Mouse (Mus musculus) adrenal gland, postnatal 10 days (tissue): ENCODE results near the gene Pdcd4. TPM values are rescaled to one million over a fixed set of nuclear protein-coding genes. Genes with fewer than 3 reads are reported as not detected.
A peak's percentile ranks its signal among the peaks of the same experiment; 100 is the strongest.

Experiments
- DNase-seq: peaks from one replicate; pipeline ENCODE4 v3.0.0; 2021; ENCODE audit warnings: mixed read lengths
- long read RNA-seq, 2 experiments: library from polyadenylated mRNA; stranded (forward); transcript quantifications; one replicate each; pipeline ENCODE4 v2.0.0; 2021
- total RNA-seq, 2 experiments: library from RNA; stranded (reverse); gene quantifications; 2 replicates each; pipeline ENCODE4 v1.2.3; 2021

Gene Pdcd4
- total RNA-seq, result 100 to 1,000 TPM in 1 of 2 experiments, 10 to 100 TPM in 1; 92.2 to 104 TPM
- long read RNA-seq, experiment 1, transcript Pdcd4-201 (12 exons, 2,381 nt), result major isoform, 126 of 186 reads
- long read RNA-seq, experiment 1, transcript Pdcd4-203 (13 exons, 1,733 nt), result minor isoform, 11 of 186 reads
- long read RNA-seq, experiment 1, partial matches to known transcripts, result 25 of 186 reads
- long read RNA-seq, experiment 1, other reads (novel, unspliced or antisense), result 24 of 186 reads
- long read RNA-seq, experiment 2, transcript Pdcd4-201 (12 exons, 2,381 nt), result major isoform, 34 of 44 reads
- long read RNA-seq, experiment 2, transcript Pdcd4-203 (13 exons, 1,733 nt), result minor isoform, 5 of 44 reads
- long read RNA-seq, experiment 2, partial matches to known transcripts, result 2 of 44 reads
- long read RNA-seq, experiment 2, other reads (novel, unspliced or antisense), result 3 of 44 reads

DNA sequence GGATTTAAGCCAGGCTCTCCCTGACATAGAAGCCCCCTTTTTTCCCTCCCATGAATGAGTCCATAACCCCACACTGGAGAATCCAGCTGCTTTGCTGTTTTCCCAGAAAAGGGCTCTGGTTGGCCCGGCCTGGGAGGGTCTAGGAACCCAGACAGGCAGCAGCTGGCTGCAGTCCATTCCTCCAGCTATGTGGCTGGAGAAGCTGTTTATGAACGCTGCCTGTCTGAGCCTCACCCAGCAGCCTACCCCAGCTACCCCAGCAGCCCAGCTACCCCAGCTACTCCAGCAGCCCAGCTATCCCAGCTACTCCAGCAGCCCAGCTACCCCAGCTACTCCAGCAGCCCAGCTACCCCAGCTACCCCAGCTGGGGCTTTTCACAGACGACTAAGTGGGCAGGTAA, at the start of gene Pdcd4:
Gene Pdcd4 (plus strand): TSS at position 171 of the 400 bp plus-strand sequence.
- DNase-seq, result no peak

DNA sequence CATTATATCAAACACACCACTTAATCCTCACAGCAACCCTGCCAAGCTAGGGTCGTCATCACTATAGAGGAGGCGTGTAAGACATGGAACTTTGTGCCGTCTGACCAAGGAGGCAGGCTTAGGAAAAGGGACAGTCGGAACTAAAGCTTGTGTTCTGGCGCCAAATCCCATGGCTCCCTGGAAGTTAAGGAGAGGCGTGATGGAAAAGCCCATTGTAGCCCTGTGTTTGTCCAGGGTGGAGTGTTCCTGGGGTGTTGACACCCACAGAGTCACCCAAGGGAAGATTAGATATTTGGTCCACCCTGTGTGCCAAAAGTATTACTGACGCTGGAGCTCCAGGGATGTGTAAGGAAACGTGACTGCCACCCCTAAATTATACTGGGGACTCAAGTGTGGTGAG, 48.1 kb upstream of the Pdcd4 start:
- DNase-seq, result no peak

DNA sequence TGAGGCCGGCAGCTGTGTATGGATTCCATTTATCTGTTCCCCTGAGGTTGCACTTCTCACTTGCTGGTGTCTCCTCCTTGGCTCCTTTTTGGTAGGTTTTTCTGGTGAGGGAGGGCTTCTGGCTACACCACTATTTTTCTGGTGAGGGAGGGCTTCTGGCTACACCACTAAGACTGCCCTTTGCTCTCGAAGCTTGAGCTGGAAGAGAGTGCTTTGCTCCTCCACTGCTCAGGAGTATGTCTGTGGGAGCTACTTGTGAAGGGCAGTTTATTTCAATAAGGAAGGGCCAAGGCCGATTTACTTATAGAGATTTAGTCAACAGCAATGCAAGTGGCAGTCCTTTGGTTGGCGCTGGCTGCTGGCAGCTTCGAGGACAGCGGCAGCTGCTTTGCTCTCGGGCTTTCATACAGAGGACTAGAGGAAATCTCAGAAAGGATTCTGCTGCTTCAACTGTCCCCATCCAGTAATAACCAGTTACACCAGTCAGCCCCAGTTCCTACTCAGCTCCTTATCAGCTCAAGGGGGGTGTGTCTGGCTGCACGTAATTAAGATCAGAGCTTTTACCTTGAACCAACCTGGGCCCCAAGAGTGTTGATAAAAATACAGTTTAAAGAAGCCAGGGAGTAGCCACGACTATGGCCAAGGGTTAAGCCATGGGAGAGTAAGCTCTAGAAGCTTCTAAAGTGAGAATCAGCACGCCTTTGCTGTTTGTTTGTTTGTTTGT, 43.6 kb upstream of the Pdcd4 start:
- no peak for DNase-seq

DNA sequence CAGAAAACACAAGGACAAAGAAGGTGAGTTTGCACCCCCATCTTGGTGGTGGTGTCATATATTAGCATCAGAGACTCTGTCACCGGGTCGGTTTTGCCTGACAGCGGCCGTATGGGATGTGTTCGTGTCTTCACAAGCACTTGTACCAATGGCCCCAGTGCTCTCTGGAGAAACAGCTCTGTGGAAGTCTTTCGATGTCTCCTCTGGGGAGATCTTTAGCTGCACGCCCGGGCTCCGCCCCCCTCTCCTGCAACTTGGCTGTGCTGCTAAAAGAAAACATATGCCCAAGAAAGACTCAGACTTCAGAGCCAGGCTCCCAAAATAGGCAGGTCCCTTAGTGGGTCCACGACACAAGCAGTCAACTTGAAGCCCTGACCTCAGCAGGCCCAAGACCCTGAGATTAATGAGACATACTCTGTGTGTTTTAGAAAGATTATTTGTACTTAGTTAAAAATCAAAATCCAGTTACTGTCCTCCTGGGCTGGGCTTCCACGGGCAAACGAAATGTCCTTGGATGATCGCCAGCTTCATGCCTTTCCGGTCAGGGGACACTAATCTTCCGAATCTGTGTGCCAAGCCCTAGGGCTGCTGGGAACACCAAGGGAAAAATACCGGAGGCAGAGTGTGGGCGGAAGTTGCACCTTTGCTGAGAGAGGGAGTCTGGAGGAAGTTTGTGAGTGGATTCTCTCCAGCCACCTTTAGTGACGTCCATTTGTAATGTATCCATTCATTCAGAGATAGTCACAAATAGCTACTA, 41.7 kb upstream of the Pdcd4 start:
- peak; percentile 92 for DNase-seq

DNA sequence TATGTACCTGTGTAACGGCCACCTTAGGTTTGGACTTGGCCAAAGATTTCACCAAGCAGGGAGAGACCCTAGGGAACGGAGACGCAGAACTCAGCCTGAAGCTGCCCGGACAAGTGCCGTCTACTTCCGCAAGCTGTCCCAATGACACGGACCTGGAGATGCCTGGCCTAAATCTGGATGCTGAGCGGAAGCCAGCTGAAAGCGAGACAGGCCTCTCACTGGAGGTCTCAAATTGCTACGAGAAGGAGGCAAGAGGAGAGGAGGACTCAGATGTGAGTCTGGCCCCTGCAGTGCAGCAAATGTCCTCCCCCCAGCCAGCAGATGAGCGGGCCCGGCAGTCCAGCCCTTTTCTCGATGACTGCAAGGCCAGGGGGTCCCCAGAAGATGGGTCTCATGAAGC, 40.7 kb upstream of the Pdcd4 start:
- no peak for DNase-seq

DNA sequence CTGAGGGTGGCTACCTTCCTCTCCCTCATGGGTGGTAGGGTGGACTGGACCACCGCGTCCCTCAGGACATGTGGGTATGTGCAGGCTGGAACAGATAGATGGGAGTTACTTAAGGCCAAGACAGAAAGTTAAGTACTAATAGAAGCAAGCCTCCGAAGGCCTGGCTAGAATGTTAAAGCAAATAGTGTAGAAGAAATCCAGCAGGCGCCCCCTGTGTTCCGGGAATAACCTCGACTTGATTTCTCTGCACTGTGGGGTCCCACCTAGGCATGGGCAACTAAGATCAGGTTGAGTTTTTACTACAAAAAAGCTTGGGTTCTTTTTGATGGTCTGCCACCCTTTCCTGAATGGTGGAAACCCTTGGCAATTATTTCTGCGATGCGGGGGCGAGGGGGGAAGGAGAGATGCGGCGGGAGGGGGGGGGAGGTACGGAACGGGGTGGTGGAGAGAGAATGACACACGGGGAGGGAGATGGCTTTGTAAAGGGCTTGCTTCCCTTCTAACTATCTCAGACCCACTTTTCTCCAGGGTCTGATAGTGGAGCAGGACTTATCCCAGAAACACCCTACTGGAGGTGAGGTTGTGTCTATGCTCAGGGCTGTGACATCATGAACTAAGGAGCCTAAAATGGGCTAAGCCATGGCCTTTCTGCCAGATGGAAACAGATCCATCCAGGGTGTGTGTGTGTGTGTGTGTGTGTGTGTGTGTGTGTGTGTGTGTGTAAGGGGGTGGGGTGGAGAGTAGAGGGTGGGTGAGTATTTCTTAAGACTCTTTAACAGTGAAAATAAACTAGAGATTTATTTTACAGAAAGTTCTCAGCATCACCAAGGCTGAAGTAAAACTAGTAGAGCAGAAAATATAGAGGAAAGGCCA, 40.0 kb upstream of the Pdcd4 start:
- no peak for DNase-seq

DNA sequence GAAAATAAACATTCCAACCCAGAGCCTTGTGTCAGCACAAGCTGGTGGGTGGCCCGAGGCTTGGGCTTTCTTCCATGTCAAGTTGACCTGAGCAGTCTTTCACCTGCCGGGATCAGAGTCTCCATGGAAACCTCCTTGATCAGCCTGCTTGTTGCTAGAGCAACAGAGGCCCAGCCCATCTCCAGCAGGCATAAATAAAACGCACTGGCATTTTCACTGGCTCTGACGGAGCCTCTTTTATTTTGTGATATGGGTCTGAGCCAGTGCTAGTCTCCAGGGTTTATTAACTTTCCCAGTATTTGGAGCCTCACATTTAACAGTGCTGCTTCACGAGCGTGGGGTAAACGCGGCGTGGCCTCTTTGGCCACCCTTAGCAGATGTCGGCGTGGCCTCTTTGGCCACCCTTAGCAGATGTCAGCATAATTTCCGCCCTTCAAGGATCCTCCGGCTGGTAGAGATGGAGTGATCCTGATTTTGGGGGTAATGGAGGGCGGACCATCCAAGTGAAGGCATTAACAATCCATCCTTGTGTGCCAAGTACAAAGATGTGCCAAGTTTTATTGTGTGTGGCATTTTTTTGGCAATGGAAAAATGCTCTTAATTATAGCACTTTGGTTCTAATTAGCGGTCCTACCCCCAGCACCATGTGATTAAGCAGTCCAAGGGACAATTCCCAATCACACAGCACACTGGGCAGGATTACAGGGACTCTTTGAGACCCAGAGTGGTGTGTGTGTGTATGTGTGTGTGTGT, 39.2 kb upstream of the Pdcd4 start:
- peak; percentile 56 for DNase-seq

DNA sequence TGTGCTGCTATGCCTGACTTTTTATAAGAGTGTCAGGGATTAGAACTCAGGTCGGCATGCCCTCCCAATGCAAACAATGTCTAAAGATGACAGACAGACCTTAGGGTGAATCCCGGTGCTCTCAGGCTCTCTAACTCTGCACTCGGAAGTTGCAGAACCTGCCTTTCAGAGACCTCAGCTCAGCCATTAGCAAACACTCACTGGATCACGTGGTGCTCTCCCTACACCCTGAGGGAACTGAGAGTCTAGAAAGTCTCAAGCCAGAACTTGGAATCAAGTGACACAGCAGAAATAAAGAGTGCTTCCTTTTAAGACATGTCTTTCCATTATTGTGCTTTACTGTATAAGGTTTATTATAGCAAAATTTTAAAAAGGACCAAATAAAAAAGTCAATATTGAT, 37.1 kb upstream of the Pdcd4 start:
- DNase-seq, result peak; percentile 29

DNA sequence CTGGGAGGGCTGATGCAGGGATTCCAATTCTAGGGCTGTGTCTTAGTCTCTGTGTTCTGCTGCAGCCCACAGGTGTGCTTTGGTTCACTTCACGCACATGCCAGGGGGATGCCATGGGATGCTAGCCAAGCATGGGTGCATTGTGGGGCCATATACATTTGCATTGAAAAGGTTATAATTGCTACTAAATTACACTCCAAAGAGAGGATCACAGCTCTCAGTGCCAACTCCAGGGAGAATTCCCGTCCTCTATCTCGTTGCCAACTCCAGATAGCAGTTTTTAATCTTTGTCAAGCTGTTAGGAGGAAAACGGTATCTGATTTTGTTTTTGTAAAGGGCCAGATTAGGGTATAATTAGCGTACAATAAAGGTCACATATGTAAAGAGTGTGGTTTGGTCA, 36.2 kb upstream of the Pdcd4 start:
- DNase-seq, result no peak

DNA sequence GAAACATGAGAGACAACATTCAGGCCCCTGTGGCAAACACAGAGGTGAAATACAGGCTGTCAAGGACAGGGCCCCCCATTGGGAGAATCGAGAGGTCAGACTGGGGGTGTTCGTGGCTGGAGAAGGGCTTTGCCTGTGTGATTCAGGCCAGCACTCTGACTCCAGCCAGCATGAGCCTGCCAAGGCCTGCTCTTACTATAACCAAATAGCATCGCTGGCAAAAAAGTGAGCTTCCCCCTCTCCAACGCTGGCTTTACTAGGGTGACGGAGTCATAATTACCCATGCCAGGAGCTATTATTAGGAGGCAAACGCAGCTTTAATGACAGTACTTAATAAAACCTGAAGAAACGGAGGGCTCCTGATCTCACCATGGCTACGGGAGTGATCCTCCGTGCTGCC, 35.2 kb upstream of the Pdcd4 start:
- DNase-seq, result peak; percentile 35

DNA sequence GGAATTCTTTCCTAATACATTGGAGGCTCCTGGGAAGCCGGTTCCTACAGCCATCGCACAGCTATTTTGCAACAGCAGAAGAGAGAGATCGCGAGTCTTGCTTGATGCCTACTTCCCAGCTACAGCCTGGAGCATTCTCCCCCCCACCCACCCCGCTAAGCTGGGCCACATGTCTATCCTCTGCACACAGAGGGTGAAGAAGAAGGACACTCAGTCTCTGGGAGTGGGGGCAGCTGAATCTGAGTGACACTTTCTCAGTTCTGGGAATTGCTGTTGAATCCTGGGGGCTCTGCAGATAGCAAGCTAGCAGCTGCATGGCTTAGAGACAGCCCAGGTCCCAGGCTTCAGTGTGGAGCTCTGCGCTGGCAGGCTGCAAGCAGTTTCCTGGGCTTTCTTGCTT, 34.1 kb upstream of the Pdcd4 start:
- DNase-seq, result no peak

DNA sequence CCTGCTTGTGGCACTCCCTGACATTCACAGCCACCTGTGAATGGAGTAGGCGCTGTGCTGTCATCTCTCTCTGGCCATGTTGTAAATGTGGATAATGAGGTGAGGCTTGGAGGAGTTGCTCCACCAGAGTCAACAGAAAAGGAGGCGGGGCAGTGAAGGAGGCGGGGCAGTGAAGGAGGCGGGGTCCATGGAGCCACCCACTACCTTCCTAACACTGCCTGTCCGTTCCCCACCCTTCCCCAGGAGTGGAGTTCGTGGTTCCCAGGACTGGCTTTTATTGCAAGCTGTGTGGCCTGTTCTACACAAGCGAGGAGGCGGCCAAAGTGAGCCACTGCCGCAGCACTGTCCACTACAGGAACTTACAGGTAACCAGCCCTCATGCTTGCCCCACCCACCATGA, 32.9 kb upstream of the Pdcd4 start:
- no peak for DNase-seq

DNA sequence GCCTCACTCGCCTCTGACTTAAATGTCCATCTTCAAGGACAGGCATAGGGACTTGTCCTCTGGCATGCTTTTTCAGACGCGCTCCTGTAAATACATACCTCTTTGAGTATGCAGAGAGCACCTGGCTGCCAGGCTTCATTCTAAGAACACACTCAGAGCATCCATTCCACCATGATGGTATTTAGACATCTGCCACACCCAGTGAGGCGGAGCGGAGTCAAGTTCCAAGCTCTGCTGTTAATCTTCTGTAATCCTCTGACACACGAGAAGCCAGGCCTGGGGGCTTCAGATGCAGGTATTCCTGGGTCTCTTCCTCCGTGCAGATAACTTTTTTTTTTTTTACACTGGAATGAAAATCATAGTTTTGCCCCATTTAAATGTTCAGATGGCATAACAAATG, 32.4 kb upstream of the Pdcd4 start:
- no peak for DNase-seq

DNA sequence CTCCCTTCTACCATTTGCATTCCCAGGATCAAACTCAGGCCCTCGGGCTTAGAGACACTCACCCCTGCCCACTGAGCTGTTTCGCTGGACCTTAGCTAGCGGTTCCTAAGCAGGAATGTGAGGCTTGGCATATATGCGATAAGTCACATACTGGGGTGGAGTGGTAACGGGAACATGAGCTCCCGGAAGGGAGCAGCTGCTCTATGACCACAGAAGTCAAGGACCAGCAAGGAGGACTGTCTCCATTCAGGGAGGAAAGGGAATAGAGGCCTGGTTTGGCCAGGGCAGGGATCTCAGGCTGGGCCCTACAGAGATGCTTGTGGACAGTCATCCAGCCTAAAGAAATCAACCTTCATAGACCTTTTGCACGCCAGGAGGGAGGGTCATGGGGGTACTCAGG, 30.7 kb upstream of the Pdcd4 start:
- no peak for DNase-seq

DNA sequence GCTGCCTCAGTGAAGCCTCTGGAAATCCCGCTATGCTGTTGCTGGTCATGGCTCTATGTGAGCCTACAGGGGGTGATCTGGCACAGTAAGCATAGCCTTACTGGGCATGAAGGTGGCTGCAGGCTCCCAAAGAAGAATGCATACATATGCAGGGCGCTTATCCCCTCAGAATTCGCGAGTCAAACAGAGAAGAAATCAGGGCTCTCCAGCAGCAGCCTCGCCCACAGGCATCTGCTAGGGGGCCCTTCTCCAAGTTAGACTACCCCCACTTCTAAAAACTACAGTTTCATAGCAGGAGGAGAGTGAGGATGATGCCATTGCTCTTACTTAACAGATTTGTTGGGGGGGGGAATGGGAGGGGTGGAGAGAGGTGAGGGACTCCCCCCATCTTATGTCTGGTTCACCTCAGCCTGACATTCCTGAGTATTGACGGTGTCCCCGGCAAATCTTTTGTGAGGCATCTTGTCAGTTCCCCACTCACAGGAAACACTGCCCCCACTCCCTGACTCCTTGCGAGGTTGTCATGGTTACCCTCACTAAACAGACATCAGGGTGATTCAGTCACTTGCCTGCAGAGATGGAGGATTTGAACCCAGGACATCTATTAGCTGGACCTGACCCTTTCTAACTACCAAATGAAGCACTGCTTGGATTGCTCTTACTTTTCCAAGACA, 29.3 kb upstream of the Pdcd4 start:
- no peak for DNase-seq

DNA sequence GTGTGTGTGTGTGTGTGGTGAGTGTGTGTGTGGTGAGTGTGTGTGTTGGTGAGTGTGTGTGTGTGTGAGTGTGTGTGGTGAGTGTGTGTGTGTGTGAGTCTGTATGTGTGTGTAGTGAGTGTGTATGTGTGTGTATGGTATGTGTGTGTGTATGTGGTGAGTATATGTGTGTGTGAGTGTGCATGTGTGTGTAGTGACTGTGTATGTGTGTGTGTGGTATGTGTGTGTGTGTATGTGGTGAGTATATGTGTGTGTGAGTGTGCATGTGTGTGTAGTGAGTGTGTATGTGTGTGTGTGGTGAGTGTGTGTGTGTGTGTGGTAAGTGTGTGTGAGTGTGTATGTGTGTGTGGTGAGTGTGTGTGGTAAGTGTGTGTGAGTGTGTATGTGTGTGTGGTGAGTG, 24.8 kb upstream of the Pdcd4 start:
- no peak for DNase-seq

DNA sequence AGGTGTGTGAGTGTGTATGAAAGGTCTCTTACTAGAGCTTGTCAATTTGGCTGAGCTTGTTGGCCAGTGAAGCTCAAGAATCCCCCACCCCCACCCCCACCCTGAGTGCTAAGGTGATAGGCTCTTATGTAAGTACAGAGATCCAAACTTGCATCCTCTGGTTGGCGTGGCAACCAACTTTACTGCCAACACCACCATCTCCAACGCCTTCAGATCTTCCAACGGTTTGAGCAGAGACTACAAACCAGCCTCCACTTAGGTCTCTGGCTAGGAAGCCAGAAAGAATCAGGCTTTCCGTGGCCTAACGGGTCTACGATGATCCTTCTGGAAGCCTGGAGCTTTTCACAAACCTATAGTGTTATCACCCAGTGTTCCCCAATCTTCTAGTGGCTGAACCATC, 23.9 kb upstream of the Pdcd4 start:
- no peak for DNase-seq

DNA sequence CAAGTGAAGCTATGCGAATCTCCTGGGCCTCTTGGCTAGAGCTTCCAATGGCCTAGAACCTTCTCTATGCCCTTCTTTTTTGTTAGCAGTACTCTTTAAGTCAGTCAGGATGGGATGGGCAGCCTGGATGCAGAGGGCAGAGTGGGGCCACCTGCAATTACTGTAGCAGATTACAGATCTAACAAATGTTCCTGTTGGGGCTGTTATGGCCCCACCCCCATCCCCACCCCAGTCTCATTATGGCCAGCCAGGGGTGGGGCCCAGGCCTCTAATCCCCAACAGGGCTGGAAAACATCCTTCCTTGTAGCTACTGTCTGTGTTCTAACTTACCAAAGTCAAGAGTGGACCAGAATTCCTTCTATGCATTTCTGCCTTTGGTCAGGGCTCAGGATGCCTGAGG, 23.2 kb upstream of the Pdcd4 start:
- DNase-seq, result no peak

DNA sequence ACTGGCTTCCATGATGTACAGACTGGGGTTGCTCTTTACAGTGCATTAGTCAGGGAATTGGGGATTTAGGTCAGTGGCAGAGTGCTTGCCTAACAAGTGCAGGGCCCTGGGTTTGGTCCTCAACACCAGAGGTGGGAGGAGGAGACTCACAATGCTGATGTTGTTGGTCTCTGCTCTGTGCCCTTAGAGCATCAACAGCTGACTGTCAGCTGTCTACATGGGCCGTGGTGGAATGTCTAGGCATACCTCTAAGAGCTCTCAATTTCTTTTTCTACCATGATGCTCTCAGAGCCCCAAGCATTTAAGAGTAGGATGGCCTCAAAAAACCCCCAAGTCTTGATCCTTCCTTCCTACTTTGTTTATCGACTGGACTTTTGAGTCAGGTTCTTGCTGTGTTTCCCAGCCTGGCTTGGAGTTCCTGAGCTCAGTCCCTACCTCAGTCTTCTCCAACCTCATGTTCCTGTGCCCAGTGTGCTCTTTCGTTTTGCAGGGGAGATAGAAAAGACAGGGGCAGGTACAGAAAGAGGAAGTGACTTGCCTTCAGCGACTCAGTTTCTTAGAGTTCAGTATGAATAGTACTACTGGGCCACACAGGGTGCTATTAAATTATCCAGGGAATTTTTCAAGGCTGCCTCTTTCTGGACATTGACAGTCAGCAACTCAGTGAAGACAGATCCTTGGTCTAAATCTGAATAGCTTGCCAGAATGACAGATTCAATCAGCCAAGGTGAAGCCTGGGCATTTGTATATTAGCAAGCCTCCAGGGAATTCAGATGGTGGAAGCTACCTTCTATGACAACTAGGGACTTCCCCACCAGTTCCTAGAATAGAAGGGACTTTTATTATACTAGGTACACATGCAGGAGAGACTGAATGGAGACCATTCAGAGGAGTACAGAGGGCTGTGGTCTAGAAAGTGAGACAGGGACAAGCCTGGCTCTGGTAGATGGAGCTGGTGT, 22.3 kb upstream of the Pdcd4 start:
- no peak for DNase-seq

DNA sequence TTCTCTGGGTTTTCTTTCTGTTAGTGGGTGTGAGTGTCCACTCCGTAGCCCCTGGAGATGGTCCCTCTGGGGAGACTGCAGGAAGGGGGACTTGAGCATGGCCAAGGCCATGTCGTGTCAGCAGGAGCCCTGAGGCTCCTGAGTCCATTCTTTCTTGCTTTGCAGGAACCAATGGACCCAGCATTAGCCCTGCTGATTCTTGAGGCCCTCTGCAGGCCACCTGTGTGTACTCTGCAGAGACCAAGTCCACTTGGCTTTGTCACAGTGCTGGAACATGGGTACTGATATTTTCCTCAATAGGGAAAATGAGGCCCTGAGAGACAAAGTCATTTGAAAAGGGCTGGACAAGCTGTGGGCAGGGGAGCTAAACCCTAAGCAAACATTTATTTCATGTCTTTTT, 21.5 kb upstream of the Pdcd4 start:
- no peak for DNase-seq
